Comparison of ENCODE assay signal across 25 mouse cellular contexts in the genomic region with DNA sequence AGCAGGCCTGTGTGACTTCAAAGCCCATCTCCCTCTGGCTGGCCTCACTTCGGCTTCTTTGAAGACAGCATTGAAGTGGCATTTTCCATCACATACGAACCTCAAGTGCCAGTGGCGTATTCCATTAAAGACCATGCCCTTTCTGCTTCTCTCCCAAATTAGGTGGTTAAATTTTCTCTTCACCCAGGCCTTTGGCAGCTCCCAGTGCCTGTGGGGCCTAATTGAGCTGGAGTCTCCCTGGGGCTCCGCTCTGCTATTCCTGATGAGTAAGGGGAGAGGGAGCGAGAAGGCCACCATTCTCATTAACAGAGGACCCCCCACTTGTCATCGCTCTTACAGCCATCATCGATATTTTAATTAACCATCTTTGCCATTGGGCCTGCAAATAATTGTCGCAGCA.
"Had no signal": no experiment of that assay in that cellular context is flagged by ENCODE, and none has a peak within 500 bp of the region (broad histone marks: within the 10 kb centered on the region; RNA-seq: fewer than 3 reads in every experiment).

No protein-coding gene starts in this region.

- H3K36me3 ChIP-seq: intestine, embryonic 15.5 days; kidney, embryonic 15.5 days; limb, embryonic 13.5 days; liver, embryonic 12.5 days; liver, embryonic 15.5 days; lung, embryonic 15.5 days; neural tube, embryonic 12.5 days; neural tube, embryonic 15.5 days had no signal

- H3K27ac ChIP-seq: intestine, embryonic 15.5 days; kidney, embryonic 15.5 days; left cerebral cortex, adult 2 months; limb, embryonic 13.5 days; liver, embryonic 12.5 days; liver, embryonic 15.5 days; lung, embryonic 15.5 days; neural tube, embryonic 12.5 days; neural tube, embryonic 15.5 days; stomach, postnatal 0 days had no signal

- H3K4me3 ChIP-seq: intestine, embryonic 15.5 days; kidney, embryonic 15.5 days; left cerebral cortex, adult 2 months; limb, embryonic 13.5 days; liver, embryonic 12.5 days; liver, embryonic 15.5 days; lung, embryonic 15.5 days; megakaryocyte, embryonic 14.5 days; neural tube, embryonic 12.5 days; neural tube, embryonic 15.5 days had no signal

- DNase-seq: kidney, adult 11 months; kidney, adult 8-10 months; kidney, postnatal 10 days; kidney, postnatal 36 days; layer of hippocampus, postnatal 36 days; liver; lung, adult 18-20 months; lung, postnatal 10 days; lung, postnatal 36 days; right cerebral cortex, postnatal 14 days; right cerebral cortex, postnatal 4 days; thymus, adult 2 months; thymus, postnatal 14 days; thymus, postnatal 4 days had no signal

- H3K9ac ChIP-seq: intestine, embryonic 15.5 days; kidney, embryonic 15.5 days; limb, embryonic 13.5 days; liver, embryonic 12.5 days; liver, embryonic 15.5 days; lung, embryonic 15.5 days; neural tube, embryonic 12.5 days; neural tube, embryonic 15.5 days had no signal

- ATAC-seq: intestine, embryonic 15.5 days; liver, embryonic 12.5 days had no signal

- H3K4me2 ChIP-seq: intestine, embryonic 15.5 days; kidney, embryonic 15.5 days; limb, embryonic 13.5 days; liver, embryonic 12.5 days; liver, embryonic 15.5 days; lung, embryonic 15.5 days; neural tube, embryonic 12.5 days; neural tube, embryonic 15.5 days had no signal

- H3K27me3 ChIP-seq: intestine, embryonic 15.5 days; kidney, embryonic 15.5 days; limb, embryonic 13.5 days; liver, embryonic 12.5 days; liver, embryonic 15.5 days; lung, embryonic 15.5 days; megakaryocyte, embryonic 14.5 days; neural tube, embryonic 12.5 days; neural tube, embryonic 15.5 days had no signal

- H3K4me1 ChIP-seq: intestine, embryonic 15.5 days; liver, embryonic 12.5 days; liver, embryonic 15.5 days; lung, embryonic 15.5 days; megakaryocyte, embryonic 14.5 days; neural tube, embryonic 12.5 days; neural tube, embryonic 15.5 days had no signal

- H3K9me3 ChIP-seq: intestine, embryonic 15.5 days; limb, embryonic 13.5 days; liver, embryonic 12.5 days; liver, embryonic 15.5 days; lung, embryonic 15.5 days; neural tube, embryonic 12.5 days; neural tube, embryonic 15.5 days had no signal
